7 mouse cellular contexts compared by ENCODE assay signal in genomic region chr17:79354174-79354443, GRCm38 (mm10). TPM values are rescaled to one million over a fixed set of nuclear protein-coding genes. Genes with fewer than 3 reads are reported as not detected.
DNase-seq lines count a peak whose midpoint lies in the region; ATAC-seq and TF ChIP-seq lines count a peak whose summit lies in the region.

No protein-coding gene starts in this region.

- 2% methylated on average over 6 of the region's 6 CpGs for WGBS in lung, postnatal 0 days
- WGBS in limb, embryonic 11.5 days, result 2% methylated on average over 6 of the region's 6 CpGs
- WGBS in small intestine, adult 2 months, result under 1% methylated on average over 6 of the region's 6 CpGs

- no peaks in the 10 kb centered on the region for H3K36me3 ChIP-seq in lung, postnatal 0 days (ENCODE audit: insufficient read depth, low read length)
- no peaks in the 10 kb centered on the region for H3K36me3 ChIP-seq in limb, embryonic 11.5 days (ENCODE audit: control insufficient read depth, insufficient read depth, low read length)
- no peaks in the 10 kb centered on the region for H3K36me3 ChIP-seq in small intestine, adult 2 months (ENCODE audit: control insufficient read depth, insufficient read depth, low read length)

- H3K9ac ChIP-seq in lung, postnatal 0 days (replicated peaks; ENCODE audit: low read depth), result peak overlapping the region; percentile 65
- H3K9ac ChIP-seq in limb, embryonic 11.5 days (ENCODE audit: low read length), result peak overlapping the region; percentile 78

- no peak for TF ChIP-seq CTCF in lung, postnatal 0 days (IDR thresholded peaks at IDR 0.05)
- no peak for TF ChIP-seq CTCF in embryonic fibroblast, embryonic 13.5 days (IDR thresholded peaks at IDR 0.05; ENCODE audit: borderline replicate concordance, insufficient read depth, low read length)
- no peak for TF ChIP-seq CTCF in small intestine, adult 2 months (IDR thresholded peaks at IDR 0.05; ENCODE audit: extremely low read depth, insufficient read length, insufficient replicate concordance, low read depth, low read length)

- peak overlapping the region; percentile 100 for H3K4me2 ChIP-seq in lung, postnatal 0 days (replicated peaks; ENCODE audit: low read depth, low read length)
- peak overlapping the region; percentile 99 for H3K4me2 ChIP-seq in limb, embryonic 11.5 days (ENCODE audit: low read depth, severe bottlenecking)

- peak overlapping the region; percentile 90; the same call in 1 of the 2 replicates for H3K27ac ChIP-seq in lung, postnatal 0 days (ENCODE audit: low read length)
- H3K27ac ChIP-seq in embryonic fibroblast, embryonic 13.5 days (ENCODE audit: insufficient read depth, low read length), result peak overlapping the region; percentile 8
- H3K27ac ChIP-seq in limb, embryonic 11.5 days (replicated peaks; ENCODE audit: low read depth, low read length), result peak overlapping the region; percentile 47; the same call in 1 of the 2 replicates
- H3K27ac ChIP-seq in small intestine, adult 2 months (ENCODE audit: insufficient read depth, low read depth, low read length), result peak overlapping the region; percentile 75

- no peaks in the 10 kb centered on the region for H3K9me3 ChIP-seq in lung, postnatal 0 days (ENCODE audit: low read length)
- H3K9me3 ChIP-seq in limb, embryonic 11.5 days (ENCODE audit: control insufficient read depth, low read length), result no peaks in the 10 kb centered on the region

- peaks cover 5% of the 10 kb centered on the region; the same call in 1 of the 2 replicates for H3K4me1 ChIP-seq in lung, postnatal 0 days (ENCODE audit: insufficient read depth, low read depth, low read length)
- H3K4me1 ChIP-seq in embryonic fibroblast, embryonic 13.5 days (ENCODE audit: control insufficient read depth, insufficient read depth, low read length), result peaks cover 18% of the 10 kb centered on the region
- peaks cover 25% of the 10 kb centered on the region for H3K4me1 ChIP-seq in limb, embryonic 11.5 days (ENCODE audit: control insufficient read depth, insufficient read depth, low read length)
- H3K4me1 ChIP-seq in small intestine, adult 2 months (ENCODE audit: control insufficient read depth, insufficient read depth, insufficient read length, low read length), result peaks cover 7% of the 10 kb centered on the region; the same call in 1 of the 2 replicates

- no peak for TF ChIP-seq POLR2A in embryonic fibroblast, embryonic 13.5 days (IDR thresholded peaks at IDR 0.05; ENCODE audit: low read depth, low read length)
- no peak for TF ChIP-seq POLR2A in small intestine, adult 2 months (IDR thresholded peaks at IDR 0.05; ENCODE audit: low read depth, low read length)

- no peak for TF ChIP-seq EP300 in lung, postnatal 0 days (IDR thresholded peaks at IDR 0.05)

- no peak for ATAC-seq in lung, postnatal 0 days
- ATAC-seq in limb, embryonic 11.5 days (ENCODE audit: insufficient number of reproducible peaks, low FRiP score, low TSS enrichment, low read depth), result no peak

- DNase-seq in lung, postnatal 0 days (ENCODE audit: low spot score), result no peak
- DNase-seq in lung, postnatal 25 days (ENCODE audit: low spot score), result no peak
- no peak for DNase-seq in limb, embryonic 11.5 days (ENCODE audit: low spot score)
- DNase-seq in right cerebral cortex, adult 18-20 months, result no peak
- no peak for DNase-seq in natural killer cell, adult 2 months (ENCODE audit: low spot score in 2 of 2)

- H3K27me3 ChIP-seq in lung, postnatal 0 days (replicated peaks; ENCODE audit: insufficient read depth, low read length), result no peaks in the 10 kb centered on the region
- peaks cover 10% of the 10 kb centered on the region for H3K27me3 ChIP-seq in limb, embryonic 11.5 days (ENCODE audit: control insufficient read depth, insufficient read depth, low read length)
- H3K27me3 ChIP-seq in small intestine, adult 2 months (ENCODE audit: control insufficient read depth, insufficient read depth, low read length), result peaks cover 14% of the 10 kb centered on the region

- peak overlapping the region; percentile 67 for H3K4me3 ChIP-seq in lung, postnatal 0 days (ENCODE audit: low read depth, low read length)
- peak overlapping the region; percentile 63 for H3K4me3 ChIP-seq in embryonic fibroblast, embryonic 13.5 days (ENCODE audit: insufficient read depth, low read length)
- H3K4me3 ChIP-seq in limb, embryonic 11.5 days (ENCODE audit: low read depth, low read length), result peak overlapping the region; percentile 74
- peak overlapping the region; percentile 74 for H3K4me3 ChIP-seq in small intestine, adult 2 months (ENCODE audit: low read depth, low read length)

RNA-seq across cellular contexts. Expression of gene Cdc42ep3, which starts 0.8 kb away (rescaled TPM):
- polyA plus RNA-seq in lung, postnatal 0 days (2015; fragmentation: Nextera tagmentation; extraction: Ambion mirVana), result 71.2 and 81.3 TPM in 2 replicates
- polyA plus RNA-seq in embryonic fibroblast, embryonic 13.5 days (2011; ENCODE audit: insufficient read length, low read depth, missing spikeins), result 102 and 120 TPM in 2 replicates
- 62.0 and 63.2 TPM in 2 replicates for polyA plus RNA-seq in limb, embryonic 11.5 days (2014; fragmentation: Nextera tagmentation; extraction: Ambion mirVana)
- polyA plus RNA-seq in small intestine, adult 2 months (2012; rRNA removed), result 4.4 and 5.0 TPM in 2 replicates

Comparison
In these comparisons a context has a peak if more than half of its experiments do, and no peak if none do; other contexts are left out.
1. H3K27ac ChIP-seq: peak in every context shown above with its lines; median percentile 90 in lung, postnatal 0 days; 75 in small intestine, adult 2 months; 47 in limb, embryonic 11.5 days; 8 in embryonic fibroblast, embryonic 13.5 days.
2. RNA of gene Cdc42ep3, which starts 0.8 kb away (polyA plus RNA-seq): 102 to 120 TPM in embryonic fibroblast, embryonic 13.5 days, 71.2 to 81.3 TPM in lung, postnatal 0 days and 62.0 to 63.2 TPM in limb, embryonic 11.5 days; 4.4 to 5.0 TPM in small intestine, adult 2 months; every median in the first group is over 10 times any median in the second.
3. Peak in every context shown above with its lines, with median percentiles within 50 percentile points of each other: H3K4me3 ChIP-seq.